Mouse (Mus musculus) heart, adult 8-10 months (tissue): Measurements from ENCODE around the gene Il1b. TPM values are rescaled to one million over a fixed set of nuclear protein-coding genes. Genes with fewer than 3 reads are reported as not detected.
A peak's percentile ranks its signal among the peaks of the same experiment; 100 is the strongest.

ENCODE experiments used
- DNase-seq: peaks from one replicate; pipeline ENCODE4 v3.0.0; 2022; ENCODE audit warnings: low spot score
- total RNA-seq, 4 experiments: library from RNA; stranded (reverse); gene quantifications; 2 replicates each; pipeline ENCODE4 v1.2.4; 2022

The Il1b gene
- 1 to 10 TPM in 2 of 4 experiments, under 1 TPM in 2; 0.47 to 1.9 (median 1.0) TPM for total RNA-seq

DNA sequence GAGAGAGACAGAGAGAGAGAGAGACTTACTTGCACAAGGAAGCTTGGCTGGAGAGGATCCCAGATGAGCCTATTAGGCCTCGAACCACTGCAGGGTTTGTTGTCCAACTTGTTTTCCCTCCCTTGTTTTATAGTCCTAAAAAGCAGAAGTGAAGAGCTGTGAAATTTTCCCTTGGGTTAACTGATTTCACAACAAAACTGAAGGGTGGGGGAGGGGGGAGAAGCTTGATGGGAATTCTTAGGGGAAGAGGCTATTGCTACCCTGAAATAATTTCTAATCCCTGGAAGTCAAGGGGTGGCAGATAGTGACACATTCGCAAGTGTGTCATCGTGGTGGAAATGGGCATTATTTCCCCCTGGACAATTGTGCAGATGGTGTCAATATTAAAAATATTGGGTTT, at the start of gene Il1b:
Il1b (minus strand) TSS at position 101 of the 400 bp plus-strand sequence.
- DNase-seq = no peak

DNA sequence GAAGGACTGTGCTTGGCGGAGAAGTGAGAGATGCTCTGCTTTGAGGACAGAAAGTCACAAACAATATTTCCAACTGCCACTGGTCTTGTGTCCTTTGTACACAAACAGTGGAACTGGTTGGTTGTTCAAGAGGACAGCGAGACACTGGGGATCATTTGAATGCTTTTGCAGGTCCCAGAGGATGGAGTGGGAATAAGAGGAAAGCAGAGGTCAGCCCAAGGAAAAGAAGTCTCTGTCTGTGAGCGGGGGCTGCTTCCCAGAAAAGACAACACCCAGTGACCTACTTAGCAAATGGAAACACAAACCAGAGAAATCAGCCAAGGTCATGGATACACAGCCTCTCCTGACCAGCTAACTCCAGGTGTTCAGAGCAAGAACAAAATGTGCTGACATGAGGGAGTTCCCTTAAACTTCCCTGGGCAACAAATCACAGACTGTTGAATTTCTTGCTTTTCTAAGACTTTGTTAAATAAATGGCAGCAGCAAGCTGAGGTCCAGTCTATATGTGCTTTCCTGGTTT, 48.5 kb upstream of the Il1b start:
- DNase-seq = peak; percentile 32

DNA sequence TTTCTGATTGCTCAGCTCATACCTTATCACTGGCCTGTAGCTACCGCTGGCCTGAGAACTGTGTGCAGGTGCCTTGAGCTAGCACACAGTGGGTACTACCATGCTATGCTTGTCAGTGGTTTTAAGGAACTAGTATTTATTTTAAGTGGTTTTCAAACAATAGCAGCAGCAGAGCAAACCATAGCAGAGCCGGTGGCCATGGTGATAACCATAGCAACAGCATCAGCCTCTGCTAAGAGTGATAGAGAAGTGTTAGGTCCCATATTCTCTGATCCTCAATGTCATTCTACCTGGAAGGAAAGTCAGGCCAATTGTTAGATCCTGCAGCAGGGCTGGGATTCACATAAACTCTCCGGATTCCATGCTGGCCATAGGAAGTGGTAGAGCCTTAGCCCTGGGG, 43.7 kb upstream of the Il1b start:
- no peak for DNase-seq

DNA sequence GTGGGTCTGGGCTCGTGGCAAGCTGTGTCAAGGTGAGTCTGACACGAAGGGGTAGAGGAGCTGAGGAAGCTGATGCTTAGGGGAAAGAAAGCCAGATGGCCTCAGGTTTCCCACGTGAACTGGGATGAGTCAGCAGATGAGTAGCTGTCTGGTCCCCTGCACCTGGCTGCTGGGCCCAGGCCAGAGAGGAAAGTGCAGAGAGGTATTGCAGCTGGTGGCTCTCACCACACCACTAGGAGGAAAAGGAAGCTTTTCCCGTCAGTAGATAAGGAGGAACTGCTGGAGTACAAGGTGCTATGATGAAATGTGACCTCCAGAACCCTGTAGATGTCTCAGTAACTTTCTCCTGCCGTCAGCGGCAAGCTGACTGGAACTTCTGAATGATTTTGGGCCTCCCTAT, 42.5 kb upstream of the Il1b start:
- DNase-seq = no peak

DNA sequence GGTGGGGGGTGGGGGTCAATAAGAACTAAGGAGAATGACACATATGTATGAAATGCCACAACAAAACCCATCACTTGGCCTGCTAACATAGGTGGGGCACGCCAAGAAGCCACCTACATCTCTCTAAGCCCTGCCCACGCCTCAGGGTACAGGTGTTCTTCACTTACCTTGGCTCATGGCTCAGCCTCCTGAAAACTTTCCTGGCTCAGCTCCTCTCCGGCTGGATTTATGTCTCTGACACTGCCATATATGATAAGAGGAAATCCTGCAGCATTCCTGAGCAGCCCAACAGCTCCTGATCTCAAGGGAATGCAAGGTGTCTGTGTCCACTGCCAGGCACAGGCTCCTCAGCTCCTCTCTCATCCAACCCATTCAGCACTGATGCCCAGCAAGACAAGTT, 40.7 kb upstream of the Il1b start:
- DNase-seq = no peak

DNA sequence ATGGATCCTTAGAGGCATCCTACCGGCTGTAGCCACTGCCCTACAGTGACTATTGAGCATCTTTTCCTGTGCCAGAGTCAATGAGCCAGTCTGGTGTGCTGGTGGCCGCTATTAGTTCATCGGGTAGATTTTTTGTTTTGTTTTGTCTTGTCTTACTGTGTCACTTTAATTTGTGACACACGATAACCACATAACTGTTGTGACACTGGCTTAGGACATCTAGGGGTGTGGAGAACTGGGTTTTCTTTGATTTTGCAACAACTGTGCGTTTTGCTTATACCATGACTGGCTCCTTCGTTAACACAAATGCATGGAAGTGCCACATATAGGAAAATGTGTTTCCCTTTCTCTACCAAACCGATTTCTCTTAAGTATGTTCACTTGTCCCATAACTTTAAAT, 39.4 kb upstream of the Il1b start:
- DNase-seq = no peak

DNA sequence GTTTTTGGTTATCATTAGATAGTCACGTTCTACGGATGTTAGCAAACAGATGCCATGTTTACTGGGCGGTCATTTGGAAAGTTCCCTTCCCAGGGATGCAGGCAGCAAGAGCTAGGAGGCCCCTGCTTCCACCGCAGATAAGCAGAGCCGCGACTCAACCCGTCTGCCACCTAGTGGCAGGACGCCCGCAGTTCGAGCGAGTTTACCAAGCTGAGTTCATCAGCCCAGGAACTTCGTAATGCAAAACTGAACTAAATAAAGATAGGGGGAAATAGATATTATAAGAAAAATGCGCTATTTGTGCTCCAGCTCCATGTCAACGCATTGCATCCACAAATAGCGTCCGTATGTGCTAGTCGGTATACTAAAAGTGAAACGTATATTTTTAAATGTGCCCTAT, 37.5 kb upstream of the Il1b start:
- peak; percentile 70 for DNase-seq

DNA sequence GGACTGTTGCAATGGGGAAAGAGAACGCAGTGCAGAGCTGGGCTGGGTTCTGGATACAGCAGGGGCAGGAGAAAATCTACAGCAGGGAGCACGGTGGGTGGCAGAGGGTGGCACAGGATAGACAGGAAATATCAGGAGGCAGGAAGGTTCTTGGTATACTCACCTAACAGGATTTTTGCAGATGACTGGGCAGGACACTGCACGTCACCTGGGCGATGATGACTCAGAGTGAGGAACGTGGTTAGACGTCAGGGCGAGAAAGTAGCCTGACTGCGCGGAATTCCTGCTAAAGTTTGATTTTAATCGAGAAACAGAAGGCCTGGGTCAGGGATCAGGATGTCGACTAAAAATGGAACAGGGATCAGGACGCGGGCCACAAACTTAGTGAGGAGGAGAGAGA, 36.7 kb upstream of the Il1b start:
- DNase-seq = no peak

DNA sequence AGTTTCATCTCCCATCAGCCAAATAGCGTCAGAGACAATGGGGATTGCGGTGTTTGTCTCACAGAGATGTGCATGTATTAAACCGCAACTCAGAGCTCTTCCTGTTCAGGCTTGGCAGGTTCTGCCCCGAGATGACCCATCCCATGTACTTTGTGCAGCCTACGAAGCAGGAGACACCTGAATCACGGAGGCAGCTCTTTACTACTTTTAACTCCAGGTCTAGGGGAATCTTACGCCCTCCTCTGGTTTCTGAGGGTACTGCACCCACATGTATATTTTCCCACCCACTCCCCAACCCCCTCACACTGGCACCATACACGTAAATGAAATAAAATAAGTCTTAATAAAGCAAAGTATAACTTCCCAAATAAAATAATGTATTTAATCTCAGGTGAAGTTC, 35.6 kb upstream of the Il1b start:
- DNase-seq = no peak

DNA sequence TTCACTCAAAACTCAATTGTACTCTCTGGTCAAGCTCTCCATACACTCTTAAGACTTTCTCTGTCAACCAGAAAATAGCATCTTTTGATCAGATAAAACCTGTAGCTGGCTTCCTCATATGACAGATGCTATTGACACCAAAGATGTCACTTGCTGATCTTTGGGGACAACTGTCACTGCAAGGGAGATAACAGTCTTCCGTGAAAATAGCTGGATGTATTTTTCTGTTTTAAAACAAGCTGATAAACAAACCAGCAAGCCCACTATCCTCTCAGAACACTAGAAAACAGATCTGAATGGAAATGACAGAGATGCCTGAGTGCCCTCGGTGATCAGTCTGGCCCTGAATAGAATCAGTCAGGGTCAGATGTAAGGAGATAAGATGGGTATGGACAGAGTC, 32.8 kb upstream of the Il1b start:
- no peak for DNase-seq

DNA sequence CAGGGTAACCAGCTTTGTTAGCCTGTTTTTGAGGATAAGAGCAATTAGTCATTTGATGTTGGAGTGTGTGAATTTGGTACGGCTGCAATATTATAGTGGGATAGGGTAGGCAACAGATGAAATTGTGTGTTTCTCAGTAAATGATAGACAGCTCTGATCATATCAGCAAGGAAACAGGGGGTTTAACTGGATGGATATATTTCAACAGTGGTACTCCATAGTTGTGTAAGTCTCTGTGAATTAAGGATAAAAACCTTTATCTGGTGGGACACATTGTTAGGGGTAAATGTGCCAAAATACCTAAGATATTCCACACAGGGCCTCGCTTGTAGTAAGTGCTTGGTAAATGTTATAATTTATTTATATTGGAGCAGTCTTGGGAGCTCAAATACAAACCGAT, 31.4 kb upstream of the Il1b start:
- no peak for DNase-seq

DNA sequence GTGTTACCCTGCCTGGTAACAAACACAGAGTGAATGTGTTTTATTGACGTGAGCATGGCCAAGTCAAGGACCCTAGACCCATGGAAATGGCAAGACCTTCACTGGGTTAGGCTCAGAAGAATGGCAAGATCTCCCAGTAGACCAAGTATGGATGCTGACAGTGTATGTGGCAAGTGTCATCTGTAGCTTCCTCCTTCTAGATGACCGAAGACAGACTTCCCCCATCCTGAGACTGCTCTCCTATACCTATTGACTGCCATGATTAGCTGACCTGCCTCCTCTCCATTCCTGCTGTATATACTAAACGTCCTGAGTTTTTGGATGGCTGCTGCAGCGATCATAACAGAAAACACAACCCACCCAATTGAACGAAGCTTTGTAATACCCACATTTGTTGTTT, 30.9 kb upstream of the Il1b start:
- DNase-seq = no peak

DNA sequence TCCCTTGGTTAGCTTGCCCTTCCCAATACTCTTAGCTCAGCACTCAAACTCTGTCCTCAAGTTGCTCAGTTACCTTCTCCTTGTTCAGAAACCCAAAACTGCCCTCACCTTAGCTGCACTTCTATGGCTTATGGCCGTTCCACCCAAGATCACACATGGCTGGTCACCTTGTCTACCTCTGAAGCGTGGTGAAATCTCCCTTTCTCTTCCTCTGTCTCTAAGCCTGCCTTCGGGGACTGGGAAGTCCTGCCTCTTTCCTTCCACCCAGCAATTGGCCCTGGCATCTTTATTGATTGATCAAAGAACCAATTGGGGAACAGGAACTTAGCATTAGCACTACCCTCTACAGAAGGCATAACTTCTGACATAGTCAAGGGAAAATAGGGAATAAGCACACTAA, 27.2 kb upstream of the Il1b start:
- no peak for DNase-seq

DNA sequence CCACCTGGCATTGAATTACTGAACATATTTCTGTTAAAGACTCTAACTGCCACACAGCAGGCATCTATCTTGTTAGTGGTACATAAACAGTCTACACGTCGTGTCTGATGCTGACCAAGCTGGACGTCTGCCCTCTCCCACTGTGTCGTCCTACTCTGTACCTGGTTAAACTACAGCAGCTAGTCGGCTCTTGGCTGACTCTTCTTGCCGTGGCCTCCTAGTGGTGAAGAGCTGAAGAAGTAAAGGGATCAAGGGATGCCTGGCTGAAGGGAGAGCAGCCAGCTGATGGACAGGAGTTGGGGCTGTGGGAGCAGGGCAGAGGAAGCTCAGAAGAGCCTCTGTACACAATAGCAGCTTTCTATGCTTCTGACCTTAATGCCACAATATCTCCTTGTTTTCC, 22.6 kb upstream of the Il1b start:
- DNase-seq = no peak

DNA sequence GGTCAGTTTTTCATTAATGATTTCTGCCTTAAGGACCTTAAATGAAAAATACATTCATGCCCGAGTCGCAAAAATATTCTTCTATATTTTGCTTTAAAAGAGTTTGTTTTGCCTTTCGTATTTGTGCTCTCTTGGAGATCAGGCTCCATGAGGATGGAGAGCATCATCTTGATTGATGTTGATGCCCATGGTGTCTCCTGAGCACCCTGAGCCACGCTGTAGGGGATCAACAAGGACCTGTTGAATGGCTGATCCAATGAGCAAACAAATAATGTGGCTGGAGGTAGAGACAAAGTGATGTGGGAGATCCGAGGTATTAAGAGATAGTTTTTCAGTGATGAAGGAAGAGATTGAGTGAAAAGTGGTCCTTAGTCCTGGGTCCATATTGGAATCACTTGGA, 19.2 kb upstream of the Il1b start:
- no peak for DNase-seq

DNA sequence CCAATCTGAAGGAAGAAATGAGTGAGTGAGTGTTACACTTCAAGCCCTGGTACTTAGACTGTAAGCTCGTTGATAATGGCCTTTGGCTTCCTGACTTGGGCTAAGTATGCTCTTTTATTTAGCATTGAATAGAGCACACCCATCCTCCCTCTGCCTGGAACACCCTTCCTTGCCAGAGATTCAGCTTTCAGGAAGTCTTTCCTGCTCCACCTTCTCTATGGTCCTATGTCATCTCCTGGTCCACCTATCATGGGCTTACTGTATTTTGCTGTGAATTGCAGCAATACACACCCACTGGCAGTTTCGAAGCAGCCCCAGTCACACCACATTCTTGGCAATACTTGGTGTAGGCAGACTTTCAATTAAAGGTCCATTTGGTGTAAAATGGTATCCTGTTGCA, 18.4 kb upstream of the Il1b start:
- peak; percentile 41 for DNase-seq

DNA sequence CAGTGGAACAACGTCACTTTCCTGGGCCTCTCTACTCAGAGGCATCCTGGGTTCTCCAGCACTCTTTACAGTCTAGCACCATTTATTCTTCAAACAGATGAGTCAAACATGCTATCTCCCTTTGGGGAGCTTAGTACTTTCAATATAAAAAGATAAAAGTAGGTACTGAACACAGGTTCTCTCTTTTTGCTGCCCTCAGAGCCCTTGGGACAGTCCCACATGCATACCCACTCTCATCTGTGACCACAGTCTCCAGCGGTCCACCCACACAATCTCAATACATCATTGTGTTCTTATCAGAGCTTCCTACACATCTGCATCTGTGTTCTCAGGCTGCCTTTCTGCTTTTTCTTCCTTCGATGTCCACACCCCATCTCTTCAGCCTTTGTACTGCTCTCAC, 14.4 kb upstream of the Il1b start:
- DNase-seq = no peak

DNA sequence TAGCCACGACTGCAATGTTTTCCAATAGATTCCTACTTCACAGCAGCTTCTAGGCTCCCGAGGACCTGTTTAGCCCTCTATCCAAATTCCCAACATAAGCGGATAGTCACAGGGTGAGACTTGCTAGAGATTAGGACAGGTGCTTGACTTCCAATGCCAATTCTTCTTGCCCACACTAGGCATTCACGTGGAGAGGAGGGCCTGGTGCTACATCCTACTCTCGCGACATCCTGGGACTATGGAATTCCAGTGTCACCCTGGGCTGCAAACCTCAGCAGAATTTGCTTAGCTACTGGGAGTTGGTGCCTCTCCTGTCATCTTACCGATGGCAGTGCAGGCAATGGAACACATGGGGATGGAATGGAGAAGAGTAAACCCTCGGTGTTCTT, 13.3 kb upstream of the Il1b start:
- no peak for DNase-seq

DNA sequence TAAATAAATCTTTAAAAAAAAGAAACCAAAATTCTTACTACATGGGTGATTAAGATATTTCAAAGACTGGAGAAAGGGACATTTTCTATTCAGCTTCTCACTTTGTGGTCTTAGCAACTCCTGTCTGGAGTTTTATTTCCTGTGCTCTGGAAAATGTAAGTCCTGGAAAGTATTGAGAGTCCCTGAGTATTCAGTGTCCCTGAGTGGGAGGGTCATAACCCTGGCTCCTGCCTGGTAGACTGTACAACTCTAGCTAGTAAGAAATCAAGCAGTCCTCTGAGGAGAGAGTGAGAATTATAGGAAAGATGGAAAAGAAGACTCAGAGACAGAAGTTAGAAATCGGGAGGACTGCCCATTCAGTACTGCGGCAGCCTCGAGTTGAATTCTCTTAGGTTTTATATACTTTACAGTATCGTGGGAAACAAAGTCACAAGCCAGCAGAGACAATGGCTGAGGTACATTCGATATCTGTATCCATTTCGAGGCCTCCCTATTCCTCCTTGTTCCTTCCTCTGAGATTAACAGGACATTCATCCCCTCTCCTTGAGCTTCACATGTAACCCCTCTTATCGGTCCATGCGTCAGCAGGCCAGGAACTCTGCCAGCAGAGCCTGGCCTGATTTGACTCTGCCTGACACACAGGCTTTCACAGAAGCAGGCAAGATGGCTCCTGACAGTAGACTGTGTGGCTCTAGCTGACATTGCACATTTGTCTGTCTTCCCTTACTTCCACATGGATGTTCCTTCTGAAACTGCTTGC, 12.8 kb upstream of the Il1b start:
- peak; percentile 73 for DNase-seq

DNA sequence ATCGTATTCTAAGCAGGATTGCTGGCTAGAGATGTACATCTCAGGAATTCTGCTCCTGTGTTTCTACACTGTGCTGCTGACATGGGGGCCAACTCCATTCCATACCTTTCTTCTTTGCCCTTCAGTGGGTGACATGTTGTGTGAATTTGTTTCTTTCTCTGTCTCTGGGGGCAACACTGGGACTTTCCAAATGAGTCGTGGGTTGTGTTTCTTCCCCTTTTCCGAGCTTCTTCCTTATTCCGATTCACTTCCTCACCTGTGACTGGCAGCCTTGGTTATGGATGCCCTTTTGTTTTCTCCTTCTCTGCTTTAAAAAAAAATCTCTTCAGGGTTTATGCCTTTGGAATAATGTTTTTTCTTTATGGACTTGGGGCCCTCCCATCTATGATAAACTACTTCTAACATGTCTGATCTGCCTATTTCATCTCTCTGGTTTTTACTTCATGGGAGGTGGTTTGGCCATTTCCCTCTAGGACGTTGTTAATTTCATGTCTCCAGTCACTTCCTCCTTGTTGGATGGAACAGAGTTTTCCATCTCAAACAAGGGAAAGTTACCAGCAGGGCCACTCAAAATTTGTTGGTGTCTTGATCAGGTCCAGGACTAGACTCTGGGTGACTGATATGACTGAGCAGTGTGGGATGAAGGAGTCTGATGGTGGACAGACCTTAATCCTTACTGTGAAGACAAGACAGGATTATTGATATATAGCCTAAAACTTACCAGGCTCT, 10.0 kb upstream of the Il1b start:
- no peak for DNase-seq

DNA sequence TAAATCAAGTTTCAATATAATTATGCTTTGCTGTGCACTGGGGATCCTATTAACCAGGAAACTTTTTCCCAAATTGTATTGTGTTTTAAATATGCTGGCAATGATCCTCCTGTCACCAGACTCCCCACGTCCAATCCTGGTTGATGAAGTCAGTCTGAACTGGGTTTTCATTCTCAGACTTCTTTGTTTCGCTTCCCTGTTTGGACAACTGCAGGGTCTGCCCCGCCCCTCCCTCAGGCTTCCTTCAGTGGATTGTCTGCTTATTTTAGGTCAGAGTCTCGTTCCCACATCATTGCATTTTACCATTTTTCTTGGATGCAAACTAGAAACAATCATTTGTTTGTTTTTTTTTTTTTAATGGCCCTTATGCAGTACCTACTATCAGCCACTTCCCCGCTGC, 9.3 kb upstream of the Il1b start:
- DNase-seq = peak; percentile 42

DNA sequence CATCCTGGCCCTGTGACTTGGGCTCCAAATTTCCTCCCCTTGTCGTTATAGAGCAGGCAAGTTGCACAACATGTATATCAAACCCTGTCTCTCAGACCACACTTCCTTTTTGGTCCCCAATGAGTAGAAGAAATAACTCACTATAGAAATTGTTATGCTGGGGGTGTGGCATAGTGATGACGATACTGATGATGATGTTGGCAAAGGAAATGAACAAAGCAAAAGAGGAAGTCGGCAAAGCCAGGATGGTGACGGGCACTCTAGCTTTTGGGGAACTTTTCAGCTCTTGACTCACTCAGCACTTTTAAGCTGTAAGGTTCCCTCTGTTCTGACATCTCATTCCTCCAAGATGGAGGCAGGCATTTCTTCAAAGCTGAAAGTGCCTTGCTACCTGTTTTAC, 2.4 kb upstream of the Il1b start:
- DNase-seq = no peak

DNA sequence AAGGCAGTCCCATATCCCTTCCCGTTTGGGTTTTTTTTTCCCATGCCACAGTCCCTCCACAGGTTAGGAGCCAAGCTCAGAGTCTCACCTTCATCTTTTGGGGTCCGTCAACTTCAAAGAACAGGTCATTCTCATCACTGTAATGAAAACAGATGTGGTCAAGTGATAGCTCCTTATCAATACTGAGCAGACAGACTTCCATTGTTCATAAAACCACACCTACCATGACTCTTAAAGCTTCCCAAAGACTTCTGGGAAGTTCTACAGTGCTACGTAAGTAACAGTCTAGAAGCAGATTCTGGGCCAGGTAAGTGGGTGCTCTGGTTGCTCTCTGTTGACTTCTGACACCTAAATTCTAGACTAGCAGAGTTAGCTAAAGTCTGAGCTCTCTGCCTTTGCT, 1.3 kb downstream of the Il1b start:
- DNase-seq = no peak
